Mouse (Mus musculus) large intestine, adult 2 months (tissue): Measurements from ENCODE around the gene Rad9a. TPM values are rescaled to one million over a fixed set of nuclear protein-coding genes. Genes with fewer than 3 reads are reported as not detected.

ENCODE experiments used
- DNase-seq: peaks from one replicate; pipeline ENCODE4 v3.0.0-alpha.2; 2012; ENCODE audit warnings: low read depth, low spot score
- WGBS: fragments of 180-500 bp; shearing (Covaris S2); methylation state at CpG from one replicate; pipeline ENCODE4 v1.1.7; 2018; 5-methylcytosine and 5-hydroxymethylcytosine counted together
- polyA plus RNA-seq: library from polyadenylated mRNA; depleted of rRNA; stranded (reverse); fragments of >200 nt; gene quantifications from 2 replicates; pipeline ENCODE4 v1.2.3, GENCODE M21; 2012

The Rad9a gene
- polyA plus RNA-seq, 1 experiment: 26.9 TPM

- WGBS: 4% methylated on average over 27 of the region's 27 CpGs
- no peak for DNase-seq
These were observed 31.7 kb downstream of the Rad9a start for GRCm38 (mm10) chr19:4169810-4170209.

- under 1% methylated on average over 43 of the region's 43 CpGs for WGBS
These were observed 32.1 kb downstream of the Rad9a start for GRCm38 (mm10) chr19:4169378-4169784.

GRCm38 (mm10) chr19:4166678-4167476 is 34.6 kb downstream of the Rad9a start:
- WGBS: 62% methylated on average over 9 of the region's 9 CpGs
- no peak for DNase-seq

More at GRCm38 (mm10) chr19:4169378-4169784, 32.1 kb downstream of the Rad9a start:
- peak; percentile 78 for DNase-seq

GRCm38 (mm10) chr19:4164721-4165120 is 36.7 kb downstream of the Rad9a start:
- WGBS: 91% methylated on average over 2 of the region's 2 CpGs
- no peak for DNase-seq

- 70% methylated on average over 3 of the region's 3 CpGs for WGBS
- no peak for DNase-seq
These were observed 37.4 kb downstream of the Rad9a start for GRCm38 (mm10) chr19:4164100-4164499.

GRCm38 (mm10) chr19:4163543-4163887 is 37.9 kb downstream of the Rad9a start:
- DNase-seq: no peak
- WGBS: 28% methylated on average over 4 of the region's 4 CpGs

GRCm38 (mm10) chr19:4162646-4163542 is 38.6 kb downstream of the Rad9a start, which contains the start of gene Rps6kb2:
Gene Rps6kb2, minus strand, starts transcription at chr19:4163354.
- peak; percentile 85 for DNase-seq
- 7% methylated on average over 42 of the region's 42 CpGs for WGBS

- 96% methylated on average over 8 of the region's 8 CpGs for WGBS
- DNase-seq: no peak
These were observed 42.4 kb downstream of the Rad9a start for GRCm38 (mm10) chr19:4159049-4159448.

- 88% methylated on average over 12 of the region's 12 CpGs for WGBS
- DNase-seq: no peak
These were observed 44.7 kb downstream of the Rad9a start for GRCm38 (mm10) chr19:4156771-4157170.

GRCm38 (mm10) chr19:4156073-4156579 is 45.3 kb downstream of the Rad9a start:
- no peak for DNase-seq
- WGBS: 75% methylated on average over 20 of the region's 20 CpGs

- no peak for DNase-seq
- 73% methylated on average over 6 of the region's 6 CpGs for WGBS
These were observed 46.0 kb downstream of the Rad9a start for GRCm38 (mm10) chr19:4155223-4156072.

- no peak for DNase-seq
- WGBS: 72% methylated on average over 13 of the region's 13 CpGs
These were observed 46.8 kb downstream of the Rad9a start for GRCm38 (mm10) chr19:4154437-4155222.

GRCm38 (mm10) chr19:4153232-4153654 is 48.2 kb downstream of the Rad9a start, which contains the start of gene Ptprcap:
Gene Ptprcap, plus strand, starts transcription at chr19:4153604.
- whole genome bisulfite sequencing: 75% methylated on average over 11 of the region's 11 CpGs
- no peak for DNase-seq

GRCm38 (mm10) chr19:4152445-4153231 is 48.8 kb downstream of the Rad9a start:
- no peak for DNase-seq
- 90% methylated on average over 8 of the region's 8 CpGs for WGBS

GRCm38 (mm10) chr19:4151898-4152297 is 49.6 kb downstream of the Rad9a start:
- WGBS: 79% methylated on average over 5 of the region's 5 CpGs
- DNase-seq: no peak

GRCm38 (mm10) chr19:4151488-4151860 is 50.0 kb downstream of the Rad9a start:
- 72% methylated on average over 5 of the region's 5 CpGs for WGBS

GRCm38 (mm10) chr19:4150567-4151487 is 50.6 kb downstream of the Rad9a start:
- DNase-seq: no peak
- WGBS: 88% methylated on average over 22 of the region's 22 CpGs

More at GRCm38 (mm10) chr19:4151488-4151860, 50.0 kb downstream of the Rad9a start:
- no peak for DNase-seq
